Mouse (Mus musculus) liver, embryonic 14 days (tissue): ENCODE results near the gene Myof. TPM values are rescaled to one million over a fixed set of nuclear protein-coding genes. Genes with fewer than 3 reads are reported as not detected.

Experiments used
- polyA plus RNA-seq: library from polyadenylated mRNA; depleted of rRNA; stranded (reverse); fragments of >200 nt; gene quantifications from 2 replicates; pipeline ENCODE4 v1.2.3, GENCODE M21; 2012; rRNA removed

Gene Myof
- polyA plus RNA-seq, result 1.5 and 2.4 TPM in 2 replicates

GRCm38 (mm10) chr19:38043281-38043981 is at the start of gene Myof:
Gene Myof (minus strand): TSS chr19:38043577.

GRCm38 (mm10) chr19:38054720-38055192 is 11.4 kb upstream of the Myof start, which contains the start of gene Cep55:
Gene Cep55 (plus strand): TSS chr19:38055011.

Other genes with a start within 250 kb of the Myof start
- 4.4 and 5.2 TPM in 2 replicates for gene Cep55, start 11.4 kb upstream of the Myof start, polyA plus RNA-seq
- gene Ffar4, start 53.5 kb upstream of the Myof start, polyA plus RNA-seq, result 0.06 and 0.07 TPM in 2 replicates
- gene Rbp4, start 81.7 kb upstream of the Myof start, polyA plus RNA-seq, result 687 and 837 TPM in 2 replicates
- 3.3 and 4.3 TPM in 2 replicates for gene Pde6c, start 89.2 kb upstream of the Myof start, polyA plus RNA-seq
- gene Fra10ac1, start 180.6 kb upstream of the Myof start, polyA plus RNA-seq, result 9.8 and 10.4 TPM in 2 replicates
- gene Lgi1, start 221.0 kb upstream of the Myof start, polyA plus RNA-seq, result 0.02 and 0.08 TPM in 2 replicates